Mouse (Mus musculus) forebrain, embryonic 14.5 days (tissue): ENCODE measurements around the gene Baiap2. TPM values are rescaled to one million over a fixed set of nuclear protein-coding genes. Genes with fewer than 3 reads are reported as not detected.

Source experiments
- microRNA counts: library from miRNA; unstranded; fragments of <30 nt; microRNA quantifications from one replicate; lab custom pipeline; 2016
- microRNA-seq: library from miRNA; unstranded; fragments of <30 nt; microRNA quantifications from one replicate; pipeline ENCODE4, GENCODE M21; 2016
- polyA plus RNA-seq: library from polyadenylated mRNA; unstranded; fragments of >200 nt; fragmentation: Nextera tagmentation; extraction: Ambion mirVana; gene quantifications from 2 replicates; pipeline ENCODE4 v1.2.1, GENCODE M21; 2014

Gene Baiap2
- polyA plus RNA-seq, 1 experiment from 2014 or later, result 18.7 TPM

MicroRNAs encoded within 50 kb of the gene (microRNA counts, 519-probe panel; counts per million panel counts)
- microRNA mmu-miR-338-3p (lab: Ali Mortazavi, UCI), result 3,336 counts per million, percentile 30 among the panel's probes with 10 or more counts
- not detected for microRNA mmu-miR-338-5p (lab: Ali Mortazavi, UCI)

Small RNA genes lying within 50 kb of the gene (microRNA-seq; reads per million reads assigned to microRNA genes)
- gene Mir3065 (not detected), gene Mir338 (not detected)

Other genes with a start within 250 kb of the Baiap2 start
- 90.0 and 92.7 TPM in 2 replicates for gene Chmp6, start 29.3 kb upstream of the Baiap2 start, polyA plus RNA-seq
- gene Aatk, start 104.4 kb downstream of the Baiap2 start, polyA plus RNA-seq, result 10.9 and 18.3 TPM in 2 replicates
- gene Cep131, start 144.1 kb downstream of the Baiap2 start, polyA plus RNA-seq, result 21.7 and 27.2 TPM in 2 replicates
- gene Tepsin, start 156.0 kb downstream of the Baiap2 start, polyA plus RNA-seq, result 12.4 and 14.6 TPM in 2 replicates
- 59.8 and 84.8 TPM in 2 replicates for gene Ndufaf8, start 156.2 kb downstream of the Baiap2 start, polyA plus RNA-seq
- gene Slc38a10, start 208.6 kb downstream of the Baiap2 start, polyA plus RNA-seq, result 53.6 and 72.5 TPM in 2 replicates